Mouse (Mus musculus) brain, embryonic 14.5 days (tissue): ENCODE results near the gene Ccno.

Source experiments
- CTCF ChIP-seq: fragments of 200-500 bp; IDR thresholded peaks from 2 replicates; pipeline ENCODE4 v1.5.1; 2012; ENCODE audit warnings: inconsistent platforms, mild to moderate bottlenecking, moderate library complexity, borderline replicate concordance; ENCODE audit not compliant: insufficient read depth, insufficient read length; ENCODE audit errors: extremely low read depth
- POLR2A ChIP-seq: fragments of 200-500 bp; IDR thresholded peaks from 2 replicates; pipeline ENCODE4 v1.6.1; 2012; ENCODE audit warnings: mild to moderate bottlenecking, inconsistent platforms, borderline replicate concordance; ENCODE audit not compliant: poor library complexity, insufficient read depth, insufficient read length, severe bottlenecking; ENCODE audit errors: extremely low read depth

DNA sequence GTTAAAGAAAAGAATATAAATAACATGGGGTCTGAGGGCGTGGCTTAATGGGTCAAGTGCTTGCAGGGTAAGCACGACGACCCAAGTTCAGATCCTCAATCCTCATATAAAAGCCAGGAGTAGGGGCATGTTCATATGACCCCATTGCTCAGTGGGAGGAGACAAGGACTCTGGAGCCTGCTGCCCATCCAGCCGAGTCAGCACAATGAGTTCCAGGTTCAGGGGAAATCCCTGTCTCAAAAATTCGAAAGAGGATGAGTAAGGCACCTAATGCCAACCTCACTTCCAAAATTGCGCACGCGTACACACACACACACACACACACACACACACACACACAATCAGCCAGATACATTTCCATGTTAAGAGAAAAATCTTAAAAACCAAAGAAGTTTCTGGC, 34.9 kb downstream of the Ccno start:
- TF ChIP-seq CTCF (no peak), POLR2A (no peak)
